Mouse (Mus musculus) cerebellum, adult 2 months (tissue): ENCODE measurements at regions not wholly inside any gene's neighbourhood (a gene's known extent, or its start where the extent isn't known, plus 50 kb on each side); places are given as distances from the start of the nearest gene placed in this dataset.

Source experiments
- CTCF ChIP-seq: fragments of 200-500 bp; IDR thresholded peaks from 2 replicates; pipeline ENCODE4 v1.5.1; 2011; ENCODE audit warnings: low read depth, mild to moderate bottlenecking, control low read depth, low read length, moderate library complexity, borderline replicate concordance; ENCODE audit not compliant: insufficient read depth
- POLR2A ChIP-seq: fragments of 200-500 bp; IDR thresholded peaks from 2 replicates; pipeline ENCODE4 v1.6.1; 2011; ENCODE audit warnings: low read length, control low read depth, borderline replicate concordance; ENCODE audit not compliant: insufficient read depth

- TF ChIP-seq CTCF, result peak; percentile 28; the same call in 1 of the 2 replicates
- TF ChIP-seq POLR2A, result no peak
These were observed 680.5 kb downstream of the Vgll3 start for GRCm38 (mm10) chr16:66495532-66495931.
